8 mouse cellular contexts compared by ENCODE assay signal in the genomic region with DNA sequence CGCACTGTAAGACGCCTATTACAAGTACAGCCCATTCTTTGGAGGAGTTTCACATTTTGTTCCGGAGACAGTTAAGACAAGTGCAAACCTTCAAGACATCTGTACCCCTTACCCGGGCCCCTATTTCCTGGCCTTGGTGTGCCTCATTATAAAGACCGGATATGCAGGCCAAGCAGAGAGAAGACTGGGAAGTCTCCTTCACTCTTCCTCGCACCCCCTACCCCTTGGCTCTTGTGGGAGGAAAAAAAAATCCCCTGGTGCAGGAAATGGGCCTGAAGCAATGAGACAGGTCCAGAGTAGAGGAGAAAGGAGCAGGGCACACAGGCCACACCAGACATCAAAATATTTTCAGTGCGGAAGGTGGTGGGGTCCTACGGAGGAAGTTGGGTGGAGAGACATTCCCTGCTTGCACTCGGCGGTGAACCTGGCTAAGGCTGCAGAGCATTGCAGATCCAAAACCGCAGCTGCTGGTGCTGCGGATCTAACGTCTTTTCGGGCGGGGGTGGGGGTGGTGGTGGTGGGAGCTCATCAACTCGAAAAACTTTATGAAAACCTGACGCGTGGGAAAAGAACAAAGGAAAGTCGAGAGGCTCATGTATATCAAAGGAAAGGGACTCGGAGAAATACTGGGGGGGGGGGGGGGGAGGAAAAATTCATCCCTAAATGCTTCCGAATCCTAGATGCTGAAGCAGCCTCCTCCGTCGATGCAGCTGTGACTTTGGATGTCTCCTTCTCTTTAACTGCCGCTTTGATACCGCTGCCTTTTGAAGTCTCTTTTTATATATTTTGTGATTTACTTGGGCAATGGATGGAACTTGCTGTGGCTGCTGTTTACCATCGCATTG.
DNase-seq lines count a peak whose midpoint lies in the region; ATAC-seq and TF ChIP-seq lines count a peak whose summit lies in the region.

No protein-coding gene starts in this region.

- no peaks in the 10 kb centered on the region for H3K36me3 ChIP-seq in embryonic facial prominence, embryonic 12.5 days
- no peaks in the 10 kb centered on the region for H3K36me3 ChIP-seq in hindbrain, embryonic 10.5 days
- no peaks in the 10 kb centered on the region for H3K36me3 ChIP-seq in limb, embryonic 14.5 days (ENCODE audit: control insufficient read depth, insufficient read depth, low read length)
- H3K36me3 ChIP-seq in midbrain, embryonic 14.5 days (ENCODE audit: control insufficient read depth, insufficient read depth, low read length), result no peaks in the 10 kb centered on the region
- H3K36me3 ChIP-seq in stomach, postnatal 0 days (ENCODE audit: control insufficient read depth, insufficient read depth, low read length), result no peaks in the 10 kb centered on the region

- H3K9me3 ChIP-seq in embryonic facial prominence, embryonic 12.5 days, result no peaks in the 10 kb centered on the region
- no peaks in the 10 kb centered on the region for H3K9me3 ChIP-seq in hindbrain, embryonic 10.5 days
- no peaks in the 10 kb centered on the region for H3K9me3 ChIP-seq in limb, embryonic 14.5 days (ENCODE audit: control insufficient read depth, low read length)
- no peaks in the 10 kb centered on the region for H3K9me3 ChIP-seq in midbrain, embryonic 14.5 days (ENCODE audit: control insufficient read depth, low read length)
- H3K9me3 ChIP-seq in stomach, postnatal 0 days (ENCODE audit: control insufficient read depth, low read length), result no peaks in the 10 kb centered on the region

- peak overlapping the region; percentile 47 for H3K9ac ChIP-seq in embryonic facial prominence, embryonic 12.5 days
- H3K9ac ChIP-seq in limb, embryonic 14.5 days (ENCODE audit: low read depth, low read length, severe bottlenecking), result peak overlapping the region; percentile 60
- H3K9ac ChIP-seq in midbrain, embryonic 14.5 days (replicated peaks; ENCODE audit: low read length), result peak overlapping the region; percentile 56
- H3K9ac ChIP-seq in stomach, postnatal 0 days (ENCODE audit: low read length), result peak overlapping the region; percentile 53

- TF ChIP-seq EP300 in stomach, postnatal 0 days (optimal IDR thresholded peaks at IDR 0.05), result no peak

- peak; percentile 12 to 20 for DNase-seq in right cerebral cortex, adult 2 months (ENCODE audit: low spot score in 2 of 2)
- DNase-seq in right cerebral cortex, postnatal 36 days (ENCODE audit: low spot score in 2 of 2), result no peak
- peak; percentile 56 for DNase-seq in hindbrain, embryonic 10.5 days (ENCODE audit: low spot score)
- DNase-seq in limb, embryonic 14.5 days (ENCODE audit: low spot score), result peak; percentile 18
- no peak for DNase-seq in midbrain, embryonic 14.5 days
- peak; percentile 18 for DNase-seq in stomach, postnatal 0 days (ENCODE audit: low spot score)
- DNase-seq in adipocyte (ENCODE audit: low spot score), result no peak

- peak overlapping the region; percentile 43 for H3K4me3 ChIP-seq in embryonic facial prominence, embryonic 12.5 days
- peak overlapping the region; percentile 58 for H3K4me3 ChIP-seq in hindbrain, embryonic 10.5 days
- H3K4me3 ChIP-seq in limb, embryonic 14.5 days (replicated peaks; ENCODE audit: low read length), result peak overlapping the region; percentile 42
- H3K4me3 ChIP-seq in midbrain, embryonic 14.5 days (replicated peaks; ENCODE audit: low read depth, low read length), result peak overlapping the region; percentile 44
- peak overlapping the region; percentile 33 for H3K4me3 ChIP-seq in stomach, postnatal 0 days (ENCODE audit: low read depth, low read length)

- ATAC-seq in embryonic facial prominence, embryonic 12.5 days (ENCODE audit: insufficient number of reproducible peaks, insufficient read depth, low FRiP score, low TSS enrichment), result peak; percentile 74; the same call in 1 of the 2 replicates
- ATAC-seq in limb, embryonic 14.5 days (ENCODE audit: low FRiP score, low read depth), result peak; percentile 84
- ATAC-seq in midbrain, embryonic 14.5 days (ENCODE audit: low FRiP score, low TSS enrichment), result peak; percentile 72
- ATAC-seq in stomach, postnatal 0 days (ENCODE audit: low FRiP score, low TSS enrichment), result peak; percentile 62

- peak overlapping the region; percentile 54 for H3K4me2 ChIP-seq in embryonic facial prominence, embryonic 12.5 days (replicated peaks)
- H3K4me2 ChIP-seq in limb, embryonic 14.5 days (replicated peaks; ENCODE audit: low read depth, low read length, severe bottlenecking), result peak overlapping the region; percentile 64
- H3K4me2 ChIP-seq in midbrain, embryonic 14.5 days (ENCODE audit: low read length), result peak overlapping the region; percentile 69
- peak overlapping the region; percentile 65 for H3K4me2 ChIP-seq in stomach, postnatal 0 days (replicated peaks; ENCODE audit: low read depth)

- no peak for TF ChIP-seq CTCF in stomach, postnatal 0 days (IDR thresholded peaks at IDR 0.05; ENCODE audit: low read depth)

- no peaks in the 10 kb centered on the region for H3K27me3 ChIP-seq in embryonic facial prominence, embryonic 12.5 days
- no peaks in the 10 kb centered on the region for H3K27me3 ChIP-seq in hindbrain, embryonic 10.5 days (ENCODE audit: insufficient read depth, poor library complexity, severe bottlenecking)
- H3K27me3 ChIP-seq in limb, embryonic 14.5 days (ENCODE audit: control insufficient read depth, insufficient read depth, low read length), result no peaks in the 10 kb centered on the region
- no peaks in the 10 kb centered on the region for H3K27me3 ChIP-seq in midbrain, embryonic 14.5 days (ENCODE audit: control insufficient read depth, insufficient read depth, low read length)
- no peaks in the 10 kb centered on the region for H3K27me3 ChIP-seq in stomach, postnatal 0 days (ENCODE audit: control insufficient read depth, insufficient read depth, low read length)

- peaks cover 4% of the 10 kb centered on the region; the same call in 1 of the 2 replicates for H3K4me1 ChIP-seq in embryonic facial prominence, embryonic 12.5 days
- peaks cover 12% of the 10 kb centered on the region for H3K4me1 ChIP-seq in hindbrain, embryonic 10.5 days (replicated peaks)
- no peaks in the 10 kb centered on the region for H3K4me1 ChIP-seq in limb, embryonic 14.5 days (ENCODE audit: control insufficient read depth, insufficient read depth, low read length)
- peaks cover 4% of the 10 kb centered on the region; the same call in 1 of the 2 replicates for H3K4me1 ChIP-seq in midbrain, embryonic 14.5 days (ENCODE audit: control insufficient read depth, insufficient read depth, low read length)
- H3K4me1 ChIP-seq in stomach, postnatal 0 days (replicated peaks; ENCODE audit: control insufficient read depth, insufficient read depth), result no peaks in the 10 kb centered on the region

- 6% methylated on average over 26 of the region's 26 CpGs for WGBS in embryonic facial prominence, embryonic 12.5 days
- 9% methylated on average over 26 of the region's 26 CpGs for WGBS in hindbrain, embryonic 10.5 days
- WGBS in limb, embryonic 14.5 days, result 4% methylated on average over 26 of the region's 26 CpGs
- WGBS in midbrain, embryonic 14.5 days, result 8% methylated on average over 26 of the region's 26 CpGs
- WGBS in stomach, postnatal 0 days, result 4% methylated on average over 26 of the region's 26 CpGs

- H3K27ac ChIP-seq in embryonic facial prominence, embryonic 12.5 days, result peak overlapping the region; percentile 67
- H3K27ac ChIP-seq in hindbrain, embryonic 10.5 days, result peak overlapping the region; percentile 91
- H3K27ac ChIP-seq in limb, embryonic 14.5 days (replicated peaks; ENCODE audit: low read depth, low read length), result peak overlapping the region; percentile 69
- H3K27ac ChIP-seq in midbrain, embryonic 14.5 days (replicated peaks; ENCODE audit: low read depth, low read length), result peak overlapping the region; percentile 49
- peak overlapping the region; percentile 49; the same call in 1 of the 2 replicates for H3K27ac ChIP-seq in stomach, postnatal 0 days (replicated peaks)

- TF ChIP-seq POLR2A in limb, embryonic 14.5 days (IDR thresholded peaks at IDR 0.05; ENCODE audit: borderline replicate concordance, extremely low read depth, insufficient read depth, insufficient read length), result no peak

Comparison
In these comparisons a context has a peak if more than half of its experiments do, and no peak if none do; other contexts are left out.
1. DNase-seq: peak in right cerebral cortex, adult 2 months (2 of 2), hindbrain, embryonic 10.5 days (single experiment), limb, embryonic 14.5 days (single experiment) and stomach, postnatal 0 days (single experiment); none in right cerebral cortex, postnatal 36 days (0 of 2), midbrain, embryonic 14.5 days (single experiment) and adipocyte (single experiment).
2. Peak in every context shown above with its lines, with median percentiles within 50 percentile points of each other: ATAC-seq, H3K27ac ChIP-seq, H3K4me2 ChIP-seq, H3K4me3 ChIP-seq and H3K9ac ChIP-seq.